Mouse (Mus musculus) splenic B cell, adult 2 months (primary cell): ENCODE measurements around the gene Dab1.

Experiments
- DNase-seq: peaks from one replicate; pipeline ENCODE4 v3.0.0-alpha.2; 2011; ENCODE audit warnings: low read depth, low spot score
- H3K27me3 ChIP-seq: 2 replicates; pipeline ENCODE4 v1.6.1; 2012; ENCODE audit warnings: mild to moderate bottlenecking, low read length, moderate library complexity, mixed read lengths; ENCODE audit not compliant: control insufficient read depth, poor library complexity, insufficient read depth, severe bottlenecking
- H3K36me3 ChIP-seq: 2 replicates; pipeline ENCODE4 v1.6.1; 2012; ENCODE audit warnings: mild to moderate bottlenecking, low read length, moderate library complexity, mixed read lengths; ENCODE audit not compliant: control insufficient read depth, poor library complexity, insufficient read depth, severe bottlenecking

Dab1 gene

GRCm38 (mm10) chr4:104211531-104212455 lies 592.6 kb downstream of the Dab1 start:
- Histone ChIP-seq H3K27me3 (no peaks in the 10 kb centered on the region), H3K36me3 (no peaks in the 10 kb centered on the region)
- DNase-seq: no peak

- DNase-seq: no peak
- H3K36me3 ChIP-seq: no peaks in the 10 kb centered on the region
- H3K27me3 ChIP-seq: no peaks in the 10 kb centered on the region
These were observed 595.6 kb downstream of the Dab1 start for GRCm38 (mm10) chr4:104214724-104215123.

GRCm38 (mm10) chr4:104217336-104217735 lies 598.2 kb downstream of the Dab1 start:
- H3K27me3 ChIP-seq: no peaks in the 10 kb centered on the region
- no peaks in the 10 kb centered on the region for H3K36me3 ChIP-seq
- no peak for DNase-seq

- no peak for DNase-seq
- Histone ChIP-seq H3K36me3 (no peaks in the 10 kb centered on the region), H3K27me3 (no peaks in the 10 kb centered on the region)
These were observed 599.6 kb downstream of the Dab1 start for GRCm38 (mm10) chr4:104218765-104219164.

- DNase-seq: no peak
- H3K36me3 ChIP-seq: no peaks in the 10 kb centered on the region
- H3K27me3 ChIP-seq: no peaks in the 10 kb centered on the region
These were observed 600.9 kb downstream of the Dab1 start for GRCm38 (mm10) chr4:104220099-104220498.

- H3K27me3 ChIP-seq: no peaks in the 10 kb centered on the region
- DNase-seq: no peak
- no peaks in the 10 kb centered on the region for H3K36me3 ChIP-seq
These were observed 610.1 kb downstream of the Dab1 start for GRCm38 (mm10) chr4:104229296-104229695.

- Histone ChIP-seq H3K36me3 (no peaks in the 10 kb centered on the region), H3K27me3 (no peaks in the 10 kb centered on the region)
- DNase-seq: no peak
These were observed 627.3 kb downstream of the Dab1 start for GRCm38 (mm10) chr4:104246506-104246905.

- no peaks in the 10 kb centered on the region for H3K27me3 ChIP-seq
- DNase-seq: no peak
- no peaks in the 10 kb centered on the region for H3K36me3 ChIP-seq
These were observed 630.3 kb downstream of the Dab1 start for GRCm38 (mm10) chr4:104249462-104249861.

GRCm38 (mm10) chr4:104257776-104258175 lies 638.6 kb downstream of the Dab1 start:
- DNase-seq: no peak
- H3K27me3 ChIP-seq: no peaks in the 10 kb centered on the region
- H3K36me3 ChIP-seq: no peaks in the 10 kb centered on the region

- Histone ChIP-seq H3K36me3 (no peaks in the 10 kb centered on the region), H3K27me3 (no peaks in the 10 kb centered on the region; the same call in 1 of the 2 replicates)
- DNase-seq: no peak
These were observed 650.4 kb downstream of the Dab1 start for GRCm38 (mm10) chr4:104269422-104270172.

GRCm38 (mm10) chr4:104270173-104270557 lies 651.0 kb downstream of the Dab1 start:
- no peak for DNase-seq
- no peaks in the 10 kb centered on the region for H3K36me3 ChIP-seq
- H3K27me3 ChIP-seq: no peaks in the 10 kb centered on the region; the same call in 1 of the 2 replicates

- Histone ChIP-seq H3K27me3 (no peaks in the 10 kb centered on the region), H3K36me3 (no peaks in the 10 kb centered on the region)
- DNase-seq: no peak
These were observed 656.1 kb downstream of the Dab1 start for GRCm38 (mm10) chr4:104275260-104275659.

GRCm38 (mm10) chr4:104276916-104277315 lies 657.8 kb downstream of the Dab1 start:
- DNase-seq: no peak
- Histone ChIP-seq H3K36me3 (no peaks in the 10 kb centered on the region), H3K27me3 (no peaks in the 10 kb centered on the region)

GRCm38 (mm10) chr4:104281518-104281917 lies 662.4 kb downstream of the Dab1 start:
- Histone ChIP-seq H3K36me3 (no peaks in the 10 kb centered on the region), H3K27me3 (no peaks in the 10 kb centered on the region)
- DNase-seq: no peak

- no peaks in the 10 kb centered on the region for H3K27me3 ChIP-seq
- no peak for DNase-seq
- H3K36me3 ChIP-seq: no peaks in the 10 kb centered on the region
These were observed 664.7 kb downstream of the Dab1 start for GRCm38 (mm10) chr4:104283906-104284305.
